Mouse (Mus musculus) thymus, postnatal 10 days (tissue): ENCODE results near the gene Iqgap3.
A peak's percentile ranks its signal among the peaks of the same experiment; 100 is the strongest.

ENCODE experiments used
- DNase-seq, 2 experiments: peaks; one replicate each; pipeline ENCODE4 v3.0.0; 2021; ENCODE audit warnings: low spot score in 2 of 2

Iqgap3 gene

GRCm38 (mm10) chr3:88138336-88139242, 56.8 kb downstream of the Iqgap3 start:
- peak; percentile 91 to 94 for DNase-seq

DNA sequence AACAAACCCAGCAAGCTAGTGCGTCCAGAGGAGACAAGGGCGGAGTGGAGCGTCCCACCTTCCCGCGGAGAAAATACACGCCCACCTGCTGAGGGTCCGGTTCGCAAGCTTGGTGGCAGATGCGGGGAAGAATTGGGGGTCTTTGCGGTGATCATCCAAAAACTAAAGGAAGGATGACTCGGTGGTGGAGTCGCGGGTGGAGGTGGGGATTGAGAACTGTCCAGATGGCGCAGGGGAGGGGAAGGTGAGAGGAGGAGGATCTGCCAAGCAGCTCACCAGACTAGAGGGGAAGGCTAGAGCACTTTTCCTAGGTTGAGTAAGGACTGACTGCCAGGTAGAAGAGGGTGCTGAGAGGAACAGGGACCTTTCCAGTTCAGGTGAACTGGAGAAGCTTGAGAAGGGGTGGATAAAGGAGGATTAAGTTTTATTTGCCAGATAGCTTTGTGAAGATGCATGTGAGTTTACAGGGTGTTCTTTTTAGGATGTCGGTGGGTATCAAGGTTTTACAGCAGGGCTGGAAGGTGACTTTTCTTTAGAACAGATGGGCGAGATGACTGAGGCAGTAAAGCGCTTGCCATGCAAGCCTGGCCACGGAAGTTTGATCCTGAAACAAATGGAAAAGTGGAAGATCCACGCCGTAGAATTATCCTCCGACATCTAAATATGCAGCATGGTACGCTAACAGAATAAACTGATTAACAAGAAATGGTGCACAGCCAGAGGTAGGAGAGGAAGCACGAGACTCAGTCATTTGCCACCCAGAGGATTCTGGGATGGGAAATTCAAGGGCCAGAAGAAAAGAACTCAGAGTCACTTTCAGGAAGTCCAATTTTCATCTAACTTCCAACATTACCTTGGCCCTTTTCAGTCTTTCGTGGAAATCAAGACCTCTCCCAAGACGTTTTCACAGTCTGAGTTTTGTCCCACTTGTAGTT, 57.7 kb downstream of the Iqgap3 start:
- DNase-seq: peak; percentile 60 to 68

DNA sequence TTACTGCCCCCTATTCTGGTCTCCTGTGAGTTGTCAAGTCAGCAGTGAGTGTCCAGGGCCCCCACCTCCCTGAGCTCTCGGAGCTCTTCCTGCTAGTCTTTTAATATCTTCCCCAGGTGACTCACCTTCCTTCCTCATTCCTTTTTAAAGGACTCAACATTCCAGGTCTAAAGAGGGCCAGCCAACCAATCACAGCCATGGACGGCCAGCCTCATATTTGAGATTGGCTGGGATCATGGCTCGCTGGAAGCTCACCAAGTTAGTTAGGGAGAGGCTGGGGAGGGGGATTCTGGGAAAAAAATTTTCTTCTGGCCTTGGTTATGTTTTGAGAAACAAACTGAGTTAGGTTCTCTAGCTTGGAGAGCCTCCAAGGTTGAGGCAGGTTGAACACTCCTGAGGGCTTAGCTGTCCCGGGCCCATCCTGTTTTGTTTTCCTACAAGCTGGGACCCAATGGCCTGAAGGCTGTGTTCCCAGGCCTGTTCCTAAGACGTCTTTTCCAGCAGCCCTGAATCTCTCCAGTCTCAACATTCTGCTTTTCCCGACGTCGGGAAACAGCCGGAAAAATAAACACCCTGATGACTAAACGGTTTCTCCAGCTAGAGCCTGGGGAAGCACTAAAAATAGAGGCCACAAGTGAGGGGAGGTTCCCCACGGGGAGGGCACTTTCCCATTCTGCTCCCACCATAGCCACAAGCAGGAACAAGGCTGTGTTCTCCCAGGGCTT, 58.6 kb downstream of the Iqgap3 start:
- peak in 1 of 2 experiments; percentile 20 for DNase-seq

GRCm38 (mm10) chr3:88140903-88141430, 59.2 kb downstream of the Iqgap3 start:
- no peak for DNase-seq

- DNase-seq: peak; percentile 48 to 50
Measured at GRCm38 (mm10) chr3:88141439-88141786, 59.6 kb downstream of the Iqgap3 start.

- DNase-seq: peak; percentile 96 to 97
Measured at GRCm38 (mm10) chr3:88141787-88142523, 60.2 kb downstream of the Iqgap3 start, which contains the start of gene Mef2d. Mef2d (plus strand) TSS chr3:88142372.

DNA sequence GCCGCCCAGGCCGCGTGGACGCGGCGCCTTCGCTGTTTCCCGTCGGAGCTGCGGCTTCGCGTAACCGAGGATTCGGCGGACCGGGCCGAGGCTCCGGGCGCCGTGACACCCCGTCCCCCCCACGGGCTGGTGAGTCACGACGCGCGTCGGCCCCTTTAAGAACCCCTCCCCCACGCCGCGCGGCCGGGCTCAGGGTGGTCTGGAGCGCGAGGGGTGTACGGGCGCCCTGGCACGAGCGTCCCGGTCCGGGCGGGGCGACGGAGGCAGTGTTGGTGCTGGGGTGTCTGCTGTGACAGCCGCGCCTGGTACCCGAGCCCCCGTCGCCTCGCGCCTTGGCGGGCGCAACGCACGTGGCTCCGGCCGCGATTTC, 60.8 kb downstream of the Iqgap3 start:
- peak in 1 of 2 experiments; percentile 67 for DNase-seq

GRCm38 (mm10) chr3:88142916-88143771, 61.4 kb downstream of the Iqgap3 start:
- peak in 1 of 2 experiments; percentile 40 for DNase-seq

- DNase-seq: peak; percentile 46 to 52
Measured at GRCm38 (mm10) chr3:88143961-88144486, 62.3 kb downstream of the Iqgap3 start.

DNA sequence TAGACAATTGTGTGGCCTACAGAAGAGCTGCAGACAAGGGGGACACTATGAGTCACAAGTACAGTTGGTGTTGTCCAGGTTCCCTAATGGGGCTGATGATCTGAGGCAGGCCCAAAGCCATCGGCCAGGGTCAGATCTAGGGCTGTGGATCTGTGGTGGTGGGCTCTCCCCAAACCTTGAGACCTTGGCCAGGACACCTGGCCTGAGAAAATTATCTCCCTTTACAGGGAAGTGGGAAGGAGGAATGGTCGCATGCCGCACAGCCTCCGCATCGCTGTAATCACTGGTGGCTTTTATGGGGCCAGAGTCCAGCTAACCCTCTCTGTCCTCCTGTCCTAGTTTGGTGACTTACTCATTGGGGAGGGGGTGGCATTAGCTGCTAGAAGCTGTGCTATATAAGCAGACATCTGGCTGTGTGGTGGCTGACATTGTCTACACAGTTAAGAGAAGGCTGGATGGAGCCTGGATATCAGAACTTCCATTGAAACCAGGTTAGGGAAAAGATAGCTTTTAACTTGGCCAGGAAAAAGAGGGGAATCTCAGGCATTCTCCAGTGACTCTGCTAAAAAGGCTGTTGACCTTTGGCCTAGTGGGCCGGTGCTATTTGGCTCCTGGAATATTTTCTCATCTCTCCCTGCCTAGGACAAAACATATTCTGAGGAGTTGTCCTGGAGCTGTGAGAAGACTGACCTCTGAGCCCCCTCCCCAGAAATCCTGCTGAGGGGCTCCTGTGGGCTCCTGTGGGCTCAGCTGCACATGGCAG, 63.1 kb downstream of the Iqgap3 start:
- DNase-seq: no peak

- peak; percentile 56 to 62 for DNase-seq
Measured at GRCm38 (mm10) chr3:88145411-88145782, 63.6 kb downstream of the Iqgap3 start.

GRCm38 (mm10) chr3:88145952-88146351, 64.2 kb downstream of the Iqgap3 start:
- DNase-seq: no peak

DNA sequence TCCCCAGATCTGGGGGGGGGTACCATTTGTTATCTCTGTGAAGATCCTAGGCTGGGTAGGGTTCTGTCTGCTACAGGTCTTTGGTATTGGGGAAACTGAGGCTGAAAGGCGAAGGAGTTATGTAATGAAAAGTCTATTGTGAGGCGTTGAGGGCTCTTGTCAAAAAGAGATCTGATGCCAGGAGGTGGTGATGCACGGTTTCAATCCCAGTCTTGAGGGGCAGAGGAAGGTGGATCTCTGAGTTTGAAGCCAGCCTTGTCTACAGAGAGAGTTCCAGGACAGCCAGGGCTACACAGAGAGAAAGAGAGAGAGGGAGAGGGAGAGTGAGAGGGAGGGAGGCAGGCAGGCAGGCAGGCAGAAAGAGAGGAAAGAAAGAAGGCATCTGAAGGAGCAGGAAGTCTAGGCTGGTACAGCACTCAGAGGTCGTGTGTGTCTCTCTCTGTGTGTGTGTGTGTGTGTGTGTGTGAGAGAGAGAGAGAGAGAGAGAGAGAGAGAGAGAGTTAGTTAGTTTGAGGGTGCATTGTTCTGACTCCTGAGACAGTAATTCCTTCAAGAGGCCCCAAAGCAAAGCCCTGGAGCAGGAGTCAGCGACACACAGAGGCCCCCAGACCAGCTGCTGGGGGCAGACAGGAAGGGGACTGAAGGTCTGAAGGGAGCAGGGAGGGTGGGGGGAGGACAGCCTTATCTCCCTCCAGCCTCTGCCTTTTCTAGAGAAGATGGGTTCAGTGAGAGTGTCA, 64.8 kb downstream of the Iqgap3 start:
- DNase-seq: no peak

DNA sequence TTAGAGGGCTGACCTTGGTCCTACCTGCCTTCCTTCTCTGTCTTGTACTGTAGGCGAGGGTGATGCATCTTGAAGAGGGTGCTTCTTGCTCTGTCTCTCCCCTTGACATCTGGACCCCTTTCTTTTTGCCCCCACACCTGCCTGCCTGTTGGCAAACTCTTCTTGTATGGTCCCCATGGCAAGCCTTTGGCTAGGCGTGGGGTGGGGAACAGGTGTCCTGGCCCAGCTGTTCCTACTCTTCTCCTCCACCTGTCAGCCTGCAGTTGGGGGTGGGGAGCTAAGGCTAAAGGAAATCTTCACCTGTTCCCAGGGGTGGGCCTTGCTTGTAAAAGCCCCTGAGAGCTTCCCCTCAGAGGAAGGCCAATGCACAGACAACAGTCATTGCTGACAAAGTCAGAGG, 65.7 kb downstream of the Iqgap3 start:
- peak; percentile 64 to 78 for DNase-seq

GRCm38 (mm10) chr3:88147866-88148265, 66.1 kb downstream of the Iqgap3 start:
- no peak for DNase-seq

GRCm38 (mm10) chr3:88148354-88148753, 66.6 kb downstream of the Iqgap3 start:
- no peak for DNase-seq

DNA sequence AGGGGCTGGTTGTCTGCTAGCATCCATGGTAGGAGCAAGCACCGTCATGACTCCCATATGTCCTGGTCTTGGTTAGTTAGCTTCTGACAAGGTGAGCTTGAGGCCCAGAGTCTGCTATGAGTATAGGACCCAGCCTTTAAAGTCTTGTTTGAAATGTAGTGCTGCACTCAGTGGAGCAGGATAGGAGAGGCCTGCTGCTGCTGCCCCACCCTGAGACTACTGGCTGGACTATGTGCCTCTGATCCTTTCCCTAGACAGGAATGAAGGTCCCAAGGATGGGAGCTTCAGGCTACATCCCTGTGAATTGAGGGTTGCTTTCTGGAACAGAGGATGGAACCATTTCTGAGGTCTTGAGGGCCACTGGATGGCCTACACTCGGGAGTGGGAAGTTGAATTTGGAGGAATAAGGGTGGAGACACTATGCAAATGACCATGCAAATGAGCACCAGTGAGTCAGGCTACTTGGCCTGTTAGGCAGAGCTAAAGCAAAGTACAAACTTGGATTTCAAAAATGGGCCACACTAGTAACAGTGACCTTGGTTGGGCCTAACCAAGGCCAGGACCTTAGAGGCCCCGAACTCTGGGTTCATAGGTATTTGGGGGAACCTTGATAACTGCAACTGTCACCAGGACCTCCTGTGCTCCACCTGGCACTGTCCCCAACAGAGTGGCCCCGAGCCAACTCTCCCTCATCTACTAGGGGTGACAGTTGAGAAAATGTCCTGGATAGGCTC, 67.2 kb downstream of the Iqgap3 start:
- DNase-seq: no peak
